Mouse (Mus musculus) stomach, postnatal 0 days (tissue): Measurements from ENCODE around the gene Ccdc13.

Experiments
- CTCF ChIP-seq: IDR thresholded peaks from 2 replicates; pipeline ENCODE4 v1.5.1; 2016; ENCODE audit warnings: antibody characterized with exemption, low read depth, mild to moderate bottlenecking, moderate library complexity
- EP300 ChIP-seq: optimal IDR thresholded peaks from 2 replicates; pipeline ENCODE3; 2016; ENCODE audit warnings: antibody characterized with exemption

- TF ChIP-seq EP300 (no peak), CTCF (no peak)
Observed at GRCm38 (mm10) chr9:121822585-121822991, 16.7 kb downstream of the Ccdc13 start.
